Mouse (Mus musculus) E14TG2a.4 (cell line): ENCODE results near the gene Nnat.

Experiments used
- H3K27me3 ChIP-seq: 2 replicates; pipeline ENCODE4 v1.6.1; 2014; ENCODE audit warnings: low read length, control low read depth; ENCODE audit not compliant: insufficient read depth
- H3K36me3 ChIP-seq: 2 replicates; pipeline ENCODE4 v1.6.1; 2014; ENCODE audit warnings: low read length, control low read depth; ENCODE audit not compliant: insufficient read depth
- H3K4me1 ChIP-seq: replicated peaks from 2 replicates; pipeline ENCODE4 v1.6.1; 2014; ENCODE audit warnings: low read depth, low read length, control low read depth
- H3K4me3 ChIP-seq: replicated peaks from 2 replicates; pipeline ENCODE4 v1.5.1; 2014; ENCODE audit warnings: mild to moderate bottlenecking, low read length
- H3K9me3 ChIP-seq: 2 replicates; pipeline ENCODE4 v1.6.1; 2014; ENCODE audit warnings: low read length, control low read depth
- CTCF ChIP-seq: conservative IDR thresholded peaks from 2 replicates; pipeline ENCODE4 v1.5.1; 2014; ENCODE audit warnings: low read length
- NANOG ChIP-seq: IDR thresholded peaks from 2 replicates; pipeline ENCODE4 v1.6.1; 2014; ENCODE audit warnings: borderline replicate concordance, low read length, mixed read lengths
- POU5F1 ChIP-seq: IDR thresholded peaks from 2 replicates; pipeline ENCODE4 v1.6.1; 2014; ENCODE audit warnings: low read length, borderline replicate concordance

Gene Nnat

DNA sequence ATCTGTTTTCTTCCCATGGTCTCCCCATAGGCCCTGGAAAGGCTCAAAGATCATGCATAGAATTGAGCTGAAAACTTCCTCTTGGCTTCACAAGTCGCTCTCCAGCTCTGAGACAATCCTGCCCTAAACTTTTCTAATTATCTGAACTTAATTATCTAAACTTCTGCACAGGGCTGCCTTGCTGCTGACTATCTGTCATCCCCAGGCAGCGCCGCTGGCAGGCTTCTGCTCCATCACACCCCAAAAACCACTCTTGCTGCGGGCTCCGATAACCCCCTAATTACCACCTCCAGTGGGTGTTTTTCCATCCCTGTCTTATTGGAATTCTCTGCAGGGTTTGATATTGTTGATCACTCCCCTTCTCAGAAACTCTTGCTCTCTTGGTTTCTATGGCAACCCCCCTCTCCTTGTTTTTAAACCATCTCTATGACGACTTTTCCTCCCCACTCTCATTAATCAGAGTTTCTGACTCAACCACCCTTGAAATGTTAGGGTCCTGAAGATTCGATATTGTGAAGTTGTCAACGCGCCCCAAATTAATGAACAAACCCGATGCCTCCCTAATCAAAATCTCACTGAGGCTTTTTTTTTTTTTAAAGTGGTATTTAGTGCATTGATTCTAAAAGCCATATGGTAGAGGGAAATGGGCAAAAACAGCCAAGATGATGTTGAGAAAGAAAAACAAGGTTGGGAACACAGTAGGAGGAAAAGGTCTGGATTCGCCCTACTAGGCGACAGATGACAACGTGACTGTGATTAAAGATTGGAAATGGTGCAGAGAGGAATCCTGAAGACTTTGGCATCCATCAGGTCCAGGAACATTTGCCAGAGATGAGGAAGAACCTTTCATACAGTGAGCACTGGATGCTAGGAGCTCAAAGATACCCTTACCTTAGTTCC is 29.6 kb upstream of the Nnat start:
- no peaks in the 10 kb centered on the region for H3K9me3 ChIP-seq
- H3K27me3 ChIP-seq = peaks cover 45% of the 10 kb centered on the region
- H3K36me3 ChIP-seq = no peaks in the 10 kb centered on the region
- no peak for TF ChIP-seq POU5F1
- no peak for TF ChIP-seq CTCF
- no peak for TF ChIP-seq NANOG
- H3K4me3 ChIP-seq = no peak overlapping the region
- H3K4me1 ChIP-seq = peaks cover 4% of the 10 kb centered on the region; the same call in 1 of the 2 replicates

DNA sequence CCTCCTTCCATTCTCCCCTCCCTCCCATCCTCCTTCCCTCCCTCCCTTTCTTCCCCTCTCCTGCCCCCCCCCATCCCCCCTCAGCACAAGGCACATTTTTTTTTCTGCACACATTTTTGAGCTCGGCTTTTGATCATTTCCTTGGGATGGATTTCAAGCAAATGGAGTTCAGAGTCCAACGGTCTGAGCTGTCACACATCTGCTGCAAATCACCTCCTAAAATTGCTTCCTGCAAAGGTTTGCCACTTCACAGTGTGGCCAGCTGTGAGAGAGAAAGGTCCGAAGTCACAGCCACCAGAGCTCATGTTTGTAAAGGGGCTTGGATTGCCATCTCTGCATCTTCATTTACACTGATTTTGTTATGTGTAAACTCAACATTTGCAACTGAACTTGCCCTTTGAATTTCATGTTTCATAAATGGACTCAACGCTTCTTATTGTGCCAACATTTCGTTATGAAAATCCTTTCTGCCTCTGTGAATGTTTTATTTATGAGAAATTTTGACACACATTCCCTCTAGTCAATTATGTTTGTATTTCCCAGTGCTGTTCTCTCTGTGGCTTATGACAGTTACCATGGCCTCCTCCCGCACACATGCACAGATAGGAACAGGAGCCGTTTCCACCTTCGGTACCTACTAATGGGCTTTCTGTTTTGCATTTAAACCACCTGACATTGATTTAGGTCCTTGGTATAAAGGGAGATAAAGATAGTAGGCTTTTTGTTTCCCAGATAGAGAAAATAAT is 28.0 kb upstream of the Nnat start:
- Histone ChIP-seq H3K36me3 (no peaks in the 10 kb centered on the region), H3K9me3 (no peaks in the 10 kb centered on the region), H3K4me3 (no peak overlapping the region), H3K27me3 (peaks cover 33% of the 10 kb centered on the region), H3K4me1 (peaks cover 8% of the 10 kb centered on the region)
- TF ChIP-seq CTCF (no peak), POU5F1 (no peak), NANOG (no peak)

DNA sequence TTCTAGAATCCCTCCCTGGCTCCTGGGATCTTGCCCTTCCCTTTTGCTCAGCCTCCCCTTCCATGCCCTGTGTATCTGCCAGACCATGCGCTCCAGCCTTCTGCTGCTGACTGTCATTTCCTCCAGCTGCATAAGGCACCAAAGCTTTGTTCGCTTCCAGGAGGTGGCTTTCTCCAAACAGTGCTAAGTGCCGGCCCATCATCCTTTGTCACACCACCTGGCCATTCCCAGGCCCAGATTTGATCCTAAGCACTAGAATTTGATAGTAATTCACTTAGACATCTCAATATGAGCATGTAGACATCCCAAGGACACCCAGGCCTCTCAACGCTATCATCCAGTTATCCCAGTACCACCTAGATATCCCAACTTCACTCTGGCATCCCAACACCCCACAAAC is 25.7 kb upstream of the Nnat start:
- H3K36me3 ChIP-seq = no peaks in the 10 kb centered on the region
- peaks cover 15% of the 10 kb centered on the region for H3K4me1 ChIP-seq
- H3K9me3 ChIP-seq = no peaks in the 10 kb centered on the region
- H3K4me3 ChIP-seq = no peak overlapping the region
- H3K27me3 ChIP-seq = peaks cover 33% of the 10 kb centered on the region
- TF ChIP-seq NANOG = no peak
- TF ChIP-seq POU5F1 = no peak
- no peak for TF ChIP-seq CTCF

DNA sequence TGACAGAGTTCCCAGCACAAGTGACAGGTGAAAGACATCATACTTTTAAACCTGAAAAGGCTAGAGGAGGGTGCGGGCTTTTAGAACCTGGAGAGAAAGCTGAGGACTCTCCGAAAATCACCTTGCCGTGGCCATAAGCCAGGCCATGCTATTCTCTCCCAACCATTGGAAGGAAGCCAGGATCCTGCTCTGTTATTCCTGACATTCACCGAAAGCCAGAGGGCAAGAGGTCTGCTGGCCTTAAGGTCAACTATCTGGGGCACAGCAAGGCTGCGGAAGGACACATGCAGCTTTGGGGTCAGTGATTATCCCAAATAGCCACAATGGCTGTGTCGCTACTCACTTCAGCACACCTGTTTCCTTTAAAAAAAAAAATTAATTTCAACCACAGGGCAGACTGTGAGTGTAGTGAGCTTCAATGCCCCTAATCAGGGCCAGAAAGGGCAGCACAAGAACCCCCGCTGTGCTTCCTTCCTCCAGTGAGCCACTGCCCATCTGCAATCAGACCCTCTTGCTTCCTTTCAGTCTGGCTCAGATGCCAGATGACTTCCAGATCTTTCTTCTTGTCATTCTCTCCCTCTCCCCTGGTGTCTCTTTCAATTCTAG is 23.3 kb upstream of the Nnat start:
- Histone ChIP-seq H3K27me3 (peaks cover 17% of the 10 kb centered on the region), H3K9me3 (no peaks in the 10 kb centered on the region), H3K36me3 (peaks cover 7% of the 10 kb centered on the region; the same call in 1 of the 2 replicates), H3K4me1 (peaks cover 23% of the 10 kb centered on the region), H3K4me3 (no peak overlapping the region)
- TF ChIP-seq CTCF (no peak), NANOG (no peak), POU5F1 (no peak)

DNA sequence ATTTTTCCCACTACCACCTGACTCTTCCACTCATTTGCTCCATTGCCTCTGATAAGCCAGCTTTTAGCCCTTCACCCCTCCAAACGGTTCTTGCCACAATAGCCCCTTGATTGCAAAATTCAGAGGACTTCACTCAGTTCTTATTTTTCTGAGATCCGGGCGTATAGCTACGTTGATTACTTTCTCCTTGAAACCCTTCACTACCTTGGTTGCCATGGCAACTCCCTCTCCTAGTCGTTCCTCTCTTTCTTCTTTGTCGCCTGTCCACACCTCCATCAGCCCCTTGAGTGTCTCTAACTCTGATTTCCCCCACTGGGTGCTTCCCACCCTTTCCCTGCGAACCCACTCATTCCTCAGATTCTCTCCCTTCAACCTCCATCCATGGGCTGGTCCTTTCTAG is 22.8 kb upstream of the Nnat start:
- H3K4me1 ChIP-seq = peaks cover 23% of the 10 kb centered on the region
- no peaks in the 10 kb centered on the region for H3K9me3 ChIP-seq
- peaks cover 17% of the 10 kb centered on the region for H3K27me3 ChIP-seq
- H3K36me3 ChIP-seq = peaks cover 13% of the 10 kb centered on the region
- H3K4me3 ChIP-seq = no peak overlapping the region
- TF ChIP-seq NANOG (no peak), CTCF (no peak), POU5F1 (no peak)

DNA sequence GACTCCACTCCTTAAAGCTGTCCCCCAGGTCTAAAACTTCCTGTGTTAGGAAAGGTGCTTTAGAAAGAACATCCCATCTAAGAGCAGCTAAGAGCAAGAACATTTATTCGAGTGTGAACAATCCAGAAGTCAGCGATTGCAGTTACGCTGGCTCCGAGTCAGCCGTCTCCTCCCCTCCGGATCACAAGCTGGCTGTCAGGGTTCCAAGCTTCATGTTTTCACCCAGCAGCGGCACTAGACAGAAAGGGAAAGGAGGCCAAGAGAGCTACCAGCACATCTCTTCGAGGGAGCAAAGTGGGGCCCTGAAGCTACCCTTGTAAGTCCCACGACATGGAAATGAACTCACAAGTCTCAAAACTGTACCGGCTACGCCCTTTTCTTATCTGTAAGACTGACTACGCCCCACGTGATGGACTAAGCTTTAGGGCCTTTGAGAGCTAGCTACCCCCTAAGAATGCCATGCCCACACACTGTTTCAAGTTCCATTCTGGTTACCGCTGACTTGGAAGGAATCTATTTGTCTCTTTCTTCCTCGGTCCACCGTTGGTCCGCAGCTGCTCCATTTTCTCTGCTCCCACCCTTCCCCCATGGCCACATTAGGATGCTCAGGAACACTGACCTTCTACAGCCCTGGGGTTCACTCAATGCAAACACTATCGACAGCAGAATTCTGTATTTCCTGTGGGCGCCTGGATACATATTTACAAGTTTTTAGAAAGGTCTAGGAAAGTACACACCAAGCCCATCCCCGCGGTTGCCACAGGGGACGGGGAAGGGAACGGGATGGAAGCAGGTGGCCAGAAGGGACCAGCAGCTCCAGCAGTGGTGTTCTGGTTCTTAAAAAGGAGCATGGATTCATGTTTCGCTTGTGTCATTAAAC is 19.6 kb upstream of the Nnat start:
- Histone ChIP-seq H3K27me3 (peaks cover 4% of the 10 kb centered on the region), H3K36me3 (peaks cover 39% of the 10 kb centered on the region), H3K9me3 (no peaks in the 10 kb centered on the region), H3K4me1 (peaks cover 19% of the 10 kb centered on the region), H3K4me3 (no peak overlapping the region)
- no peak for TF ChIP-seq NANOG
- TF ChIP-seq CTCF = no peak
- no peak for TF ChIP-seq POU5F1

DNA sequence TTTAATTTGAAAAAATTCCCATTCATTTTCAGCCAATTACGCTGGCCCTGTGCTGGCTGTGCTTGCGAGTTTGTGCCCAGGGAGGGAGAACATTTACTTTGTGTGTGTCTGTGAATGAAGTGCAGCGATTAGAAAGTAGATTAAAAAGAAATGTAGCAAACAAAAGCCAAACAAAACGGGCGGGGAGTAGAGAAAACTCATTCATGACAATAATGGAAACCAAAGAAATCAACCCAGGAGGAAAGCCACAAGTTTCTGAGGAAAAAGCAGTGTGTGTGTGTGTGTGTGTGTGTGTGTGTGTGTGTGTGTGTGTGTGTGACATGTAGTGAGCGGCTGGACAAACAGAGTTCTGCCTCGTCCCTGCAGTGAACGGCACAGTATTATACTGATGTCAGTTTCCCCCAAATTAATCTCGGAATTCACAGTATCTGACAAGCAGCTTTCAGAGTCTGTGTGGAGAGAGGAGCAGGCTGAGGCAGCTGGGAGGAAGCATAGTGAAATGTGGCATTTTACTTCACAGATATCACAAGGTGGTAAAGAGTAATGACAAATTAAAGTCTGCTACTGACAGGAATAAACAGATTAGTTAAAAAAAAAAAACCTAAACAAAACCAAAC is 18.8 kb upstream of the Nnat start:
- Histone ChIP-seq H3K27me3 (peaks cover 3% of the 10 kb centered on the region; the same call in 1 of the 2 replicates), H3K36me3 (peaks cover 46% of the 10 kb centered on the region), H3K4me3 (no peak overlapping the region), H3K4me1 (peaks cover 19% of the 10 kb centered on the region), H3K9me3 (no peaks in the 10 kb centered on the region)
- no peak for TF ChIP-seq POU5F1
